Mouse (Mus musculus): Measurements from ENCODE around the gene Rilp. TPM values are rescaled to one million over a fixed set of nuclear protein-coding genes. Genes with fewer than 3 reads are reported as not detected.

The Rilp gene
- total RNA-seq, 2 experiments from 2014 or later = 3.1 to 3.3 TPM

- no peak for DNase-seq (ENCODE audit: extremely low spot score in 1 of 2, low spot score in 2 of 2)
Observed at GRCm38 (mm10) chr11:75486192-75486591, 23.7 kb upstream of the Rilp start.

GRCm38 (mm10) chr11:75486601-75487285 is 23.2 kb upstream of the Rilp start, which contains the start of gene Prpf8:
Prpf8 (plus strand) TSS chr11:75486816.
- peak; percentile 96 to 98 for DNase-seq (ENCODE audit: extremely low spot score in 1 of 2, low spot score in 2 of 2)
- intact Hi-C loops (cut with DNase I) = no loop called here

More at GRCm38 (mm10) chr11:75486192-75486591, 23.7 kb upstream of the Rilp start:
- intact Hi-C loops (cut with DNase I) = no loop called here

- no peak for DNase-seq (ENCODE audit: extremely low spot score in 1 of 2, low spot score in 2 of 2)
- intact Hi-C loops (cut with DNase I) = no loop called here
Observed at GRCm38 (mm10) chr11:75487496-75487895, 22.4 kb upstream of the Rilp start.

GRCm38 (mm10) chr11:75494296-75495049 is 15.4 kb upstream of the Rilp start:
- no peak for DNase-seq (ENCODE audit: extremely low spot score in 1 of 2, low spot score in 2 of 2)
- intact Hi-C loops (cut with DNase I) = loop anchor here (2.0 kb wide), 1 partner anchor 14 kb away; no protein-coding TSS in a partner anchor

- intact Hi-C loops (cut with DNase I) = no loop called here
- no peak for DNase-seq (ENCODE audit: extremely low spot score in 1 of 2, low spot score in 2 of 2)
Observed at GRCm38 (mm10) chr11:75498126-75498525, 11.8 kb upstream of the Rilp start.

GRCm38 (mm10) chr11:75508162-75508561 is 1.7 kb upstream of the Rilp start:
- intact Hi-C loops (cut with DNase I) = loop anchor here (2.0 to 10.0 kb wide), 2 partner anchors 13 to 103 kb away; no protein-coding TSS in a partner anchor
- no peak for DNase-seq (ENCODE audit: extremely low spot score in 1 of 2, low spot score in 2 of 2)

- no peak for DNase-seq (ENCODE audit: extremely low spot score in 1 of 2, low spot score in 2 of 2)
- intact Hi-C loops (cut with DNase I) = loop anchor here (2.0 to 10.0 kb wide), 2 partner anchors 14 to 104 kb away; no protein-coding TSS in a partner anchor
Observed at GRCm38 (mm10) chr11:75508904-75509303, 990 bp upstream of the Rilp start.

- intact Hi-C loops (cut with DNase I) = loop anchor here (10.0 kb wide), 1 partner anchor 336 kb away; the partner anchor contains the start of gene Ovca2
- DNase-seq (ENCODE audit: extremely low spot score in 1 of 2, low spot score in 2 of 2) = peak; percentile 85 to 96
Observed at GRCm38 (mm10) chr11:75510627-75510993, 716 bp downstream of the Rilp start.

- DNase-seq (ENCODE audit: extremely low spot score in 1 of 2, low spot score in 2 of 2) = peak in 1 of 2 experiments; percentile 70
- intact Hi-C loops (cut with DNase I) = loop anchor here (10.0 kb wide), 1 partner anchor 336 kb away; the partner anchor contains the start of gene Ovca2
Observed at GRCm38 (mm10) chr11:75511213-75511612, 1.3 kb downstream of the Rilp start.

- intact Hi-C loops (cut with DNase I) = loop anchor here (10.0 kb wide), 1 partner anchor 338 kb away; the partner anchor contains the start of gene Ovca2
- no peak for DNase-seq (ENCODE audit: extremely low spot score in 1 of 2, low spot score in 2 of 2)
Observed at GRCm38 (mm10) chr11:75512301-75513018, 2.6 kb downstream of the Rilp start.

GRCm38 (mm10) chr11:75513336-75513735 is 3.4 kb downstream of the Rilp start, which contains the start of gene Scarf1:
Scarf1 (plus strand) TSS chr11:75513540.
- DNase-seq (ENCODE audit: extremely low spot score in 1 of 2, low spot score in 2 of 2) = peak in 1 of 2 experiments; percentile 91
- intact Hi-C loops (cut with DNase I) = loop anchor here (10.0 kb wide), 1 partner anchor 339 kb away; the partner anchor contains the start of gene Ovca2

- intact Hi-C loops (cut with DNase I) = loop anchor here (10.0 kb wide), 1 partner anchor 340 kb away; the partner anchor contains the start of gene Ovca2
Observed at GRCm38 (mm10) chr11:75515186-75515585, 5.3 kb downstream of the Rilp start.

GRCm38 (mm10) chr11:75519834-75520633 is 10.1 kb downstream of the Rilp start:
- DNase-seq (ENCODE audit: extremely low spot score in 1 of 2, low spot score in 2 of 2) = no peak
- intact Hi-C loops (cut with DNase I) = loop anchor here (10.0 kb wide), 1 partner anchor 345 kb away; the partner anchor contains the start of gene Ovca2

More at GRCm38 (mm10) chr11:75515186-75515585, 5.3 kb downstream of the Rilp start:
- peak in 1 of 2 experiments; percentile 47 for DNase-seq (ENCODE audit: extremely low spot score in 1 of 2, low spot score in 2 of 2)

- intact Hi-C loops (cut with DNase I) = no loop called here
- no peak for DNase-seq (ENCODE audit: extremely low spot score in 1 of 2, low spot score in 2 of 2)
Observed at GRCm38 (mm10) chr11:75521609-75522008, 11.7 kb downstream of the Rilp start.

GRCm38 (mm10) chr11:75522793-75523192 is 12.9 kb downstream of the Rilp start:
- intact Hi-C loops (cut with DNase I) = no loop called here
- no peak for DNase-seq (ENCODE audit: extremely low spot score in 1 of 2, low spot score in 2 of 2)

GRCm38 (mm10) chr11:75525531-75526125 is 15.7 kb downstream of the Rilp start:
- DNase-seq (ENCODE audit: extremely low spot score in 1 of 2, low spot score in 2 of 2) = no peak
- intact Hi-C loops (cut with DNase I) = no loop called here

GRCm38 (mm10) chr11:75526943-75527342 is 17.0 kb downstream of the Rilp start:
- intact Hi-C loops (cut with DNase I) = no loop called here
- no peak for DNase-seq (ENCODE audit: extremely low spot score in 1 of 2, low spot score in 2 of 2)
